Mouse (Mus musculus) neural tube, embryonic 12.5 days (tissue): ENCODE results near the gene Pbx1. TPM values are rescaled to one million over a fixed set of nuclear protein-coding genes. Genes with fewer than 3 reads are reported as not detected.

ENCODE experiments used
- ATAC-seq: fragments of 200-750 bp; cut with Nextera tagmentation; 2 replicates; pipeline ENCODE4 v1.8.0; 2017; ENCODE audit warnings: low read depth, mild to moderate bottlenecking, moderate TSS enrichment, moderate library complexity; ENCODE audit not compliant: low FRiP score
- H3K27ac ChIP-seq: fragments of 300-500 bp; sonication (generic); 2 replicates; pipeline ENCODE4 v1.5.1; 2016
- H3K27me3 ChIP-seq: fragments of 300-500 bp; sonication (generic); replicated peaks from 2 replicates; pipeline ENCODE4 v1.6.1; 2016; ENCODE audit warnings: mild to moderate bottlenecking
- H3K36me3 ChIP-seq: fragments of 300-500 bp; sonication (generic); 2 replicates; pipeline ENCODE4 v1.6.1; 2016; ENCODE audit warnings: mild to moderate bottlenecking
- H3K4me1 ChIP-seq: fragments of 300-500 bp; sonication (generic); 2 replicates; pipeline ENCODE4 v1.6.1; 2016
- H3K4me2 ChIP-seq: fragments of 300-500 bp; sonication (generic); replicated peaks from 2 replicates; pipeline ENCODE4 v1.6.1; 2016; ENCODE audit warnings: mild to moderate bottlenecking
- H3K4me3 ChIP-seq: fragments of 300-500 bp; sonication (generic); 2 replicates; pipeline ENCODE4 v1.5.1; 2016
- H3K9ac ChIP-seq: fragments of 300-500 bp; sonication (generic); 2 replicates; pipeline ENCODE4 v1.6.1; 2016; ENCODE audit warnings: mild to moderate bottlenecking
- H3K9me3 ChIP-seq: fragments of 300-500 bp; sonication (generic); 2 replicates; pipeline ENCODE4 v1.6.1; 2016; ENCODE audit warnings: mild to moderate bottlenecking
- WGBS: fragments of 180-500 bp; shearing (Covaris S2); methylation state at CpG from one replicate; pipeline ENCODE4 v1.1.7; 2016; 5-methylcytosine and 5-hydroxymethylcytosine counted together
- polyA plus RNA-seq: library from polyadenylated mRNA; unstranded; fragments of >200 nt; fragmentation: Nextera tagmentation; extraction: Ambion mirVana; gene quantifications from 2 replicates; pipeline ENCODE4 v1.2.1, GENCODE M21; 2016

The Pbx1 gene
- polyA plus RNA-seq, 1 experiment from 2014 or later, result 43.9 TPM

GRCm38 (mm10) chr1:168240846-168241245 lies 191.2 kb downstream of the Pbx1 start:
- Histone ChIP-seq H3K4me2 (0 out of 2 replicates have a peak overlapping the region, but pooled peaks have one; percentile 18), H3K4me3 (no peak overlapping the region), H3K36me3 (no peaks in the 10 kb centered on the region), H3K4me1 (peaks cover 57% of the 10 kb centered on the region), H3K9ac (no peak overlapping the region), H3K27me3 (no peaks in the 10 kb centered on the region), H3K27ac (no peak overlapping the region), H3K9me3 (no peaks in the 10 kb centered on the region)
- WGBS, result 48% methylated on average over 7 of the region's 7 CpGs
- no peak for ATAC-seq

GRCm38 (mm10) chr1:168240386-168240785 lies 191.7 kb downstream of the Pbx1 start:
- peaks cover 57% of the 10 kb centered on the region for H3K4me1 ChIP-seq
- WGBS, result 91% methylated on average over 5 of the region's 5 CpGs
- ATAC-seq, result no peak

GRCm38 (mm10) chr1:168236101-168236500 lies 196.0 kb downstream of the Pbx1 start:
- peaks cover 34% of the 10 kb centered on the region for H3K4me1 ChIP-seq
- ATAC-seq, result no peak
- WGBS, result 85% methylated on average over 5 of the region's 5 CpGs

More at GRCm38 (mm10) chr1:168240386-168240785, 191.7 kb downstream of the Pbx1 start:
- Histone ChIP-seq H3K4me2 (no peak overlapping the region), H3K9ac (no peak overlapping the region), H3K36me3 (no peaks in the 10 kb centered on the region), H3K9me3 (no peaks in the 10 kb centered on the region), H3K27me3 (no peaks in the 10 kb centered on the region), H3K27ac (no peak overlapping the region), H3K4me3 (no peak overlapping the region)

GRCm38 (mm10) chr1:168234355-168234754 lies 197.7 kb downstream of the Pbx1 start:
- ATAC-seq, result no peak
- WGBS, result 79% methylated on average over 11 of the region's 11 CpGs
- Histone ChIP-seq H3K27me3 (no peaks in the 10 kb centered on the region), H3K9me3 (no peaks in the 10 kb centered on the region), H3K4me2 (no peak overlapping the region), H3K9ac (no peak overlapping the region), H3K4me3 (no peak overlapping the region), H3K27ac (no peak overlapping the region), H3K36me3 (no peaks in the 10 kb centered on the region), H3K4me1 (peaks cover 43% of the 10 kb centered on the region)

More at GRCm38 (mm10) chr1:168236101-168236500, 196.0 kb downstream of the Pbx1 start:
- Histone ChIP-seq H3K27ac (no peak overlapping the region), H3K27me3 (no peaks in the 10 kb centered on the region), H3K36me3 (no peaks in the 10 kb centered on the region), H3K9me3 (no peaks in the 10 kb centered on the region), H3K9ac (no peak overlapping the region), H3K4me2 (no peak overlapping the region), H3K4me3 (no peak overlapping the region)

- H3K4me1 ChIP-seq, result peaks cover 43% of the 10 kb centered on the region
- no peak overlapping the region for H3K27ac ChIP-seq
- H3K36me3 ChIP-seq, result no peaks in the 10 kb centered on the region
- WGBS, result 94% methylated on average over 1 of the region's 1 CpGs
- no peaks in the 10 kb centered on the region for H3K27me3 ChIP-seq
- H3K4me3 ChIP-seq, result no peak overlapping the region
- no peak overlapping the region for H3K4me2 ChIP-seq
- no peak for ATAC-seq
- no peaks in the 10 kb centered on the region for H3K9me3 ChIP-seq
- H3K9ac ChIP-seq, result no peak overlapping the region
These were observed 198.9 kb downstream of the Pbx1 start for GRCm38 (mm10) chr1:168233182-168233581.

GRCm38 (mm10) chr1:168231548-168232429 lies 200.3 kb downstream of the Pbx1 start:
- Histone ChIP-seq H3K4me2 (no peak overlapping the region), H3K27ac (no peak overlapping the region), H3K4me1 (peaks cover 34% of the 10 kb centered on the region), H3K36me3 (no peaks in the 10 kb centered on the region), H3K27me3 (no peaks in the 10 kb centered on the region), H3K9ac (no peak overlapping the region), H3K4me3 (no peak overlapping the region), H3K9me3 (no peaks in the 10 kb centered on the region)
- 93% methylated on average over 11 of the region's 11 CpGs for WGBS
- ATAC-seq, result no peak

- no peaks in the 10 kb centered on the region for H3K9me3 ChIP-seq
- no peak for ATAC-seq
- no peak overlapping the region for H3K27ac ChIP-seq
- H3K27me3 ChIP-seq, result no peaks in the 10 kb centered on the region
- peaks cover 36% of the 10 kb centered on the region for H3K4me1 ChIP-seq
- no peak overlapping the region; the same call in 1 of the 2 replicates for H3K4me2 ChIP-seq
- no peak overlapping the region for H3K4me3 ChIP-seq
- H3K36me3 ChIP-seq, result no peaks in the 10 kb centered on the region
- 26% methylated on average over 1 of the region's 1 CpGs for WGBS
- no peak overlapping the region for H3K9ac ChIP-seq
These were observed 201.2 kb downstream of the Pbx1 start for GRCm38 (mm10) chr1:168230858-168231257.

- WGBS, result 27% methylated on average over 4 of the region's 4 CpGs
- Histone ChIP-seq H3K4me2 (0 out of 2 replicates have a peak overlapping the region, but pooled peaks have one; percentile 7), H3K4me3 (no peak overlapping the region), H3K27me3 (no peaks in the 10 kb centered on the region), H3K4me1 (peaks cover 34% of the 10 kb centered on the region), H3K36me3 (no peaks in the 10 kb centered on the region), H3K27ac (no peak overlapping the region), H3K9ac (no peak overlapping the region), H3K9me3 (no peaks in the 10 kb centered on the region)
- peak; percentile 56 for ATAC-seq
These were observed 201.9 kb downstream of the Pbx1 start for GRCm38 (mm10) chr1:168230134-168230533.

- Histone ChIP-seq H3K9ac (no peak overlapping the region), H3K27ac (no peak overlapping the region), H3K4me2 (no peak overlapping the region), H3K4me3 (no peak overlapping the region), H3K36me3 (no peaks in the 10 kb centered on the region), H3K4me1 (peaks cover 38% of the 10 kb centered on the region), H3K9me3 (no peaks in the 10 kb centered on the region), H3K27me3 (no peaks in the 10 kb centered on the region)
- no peak for ATAC-seq
- 83% methylated on average over 6 of the region's 6 CpGs for WGBS
These were observed 203.1 kb downstream of the Pbx1 start for GRCm38 (mm10) chr1:168228756-168229526.

- WGBS, result 75% methylated on average over 6 of the region's 6 CpGs
- no peak overlapping the region for H3K4me2 ChIP-seq
- H3K27ac ChIP-seq, result no peak overlapping the region
- H3K27me3 ChIP-seq, result no peaks in the 10 kb centered on the region
- no peak for ATAC-seq
- peaks cover 41% of the 10 kb centered on the region for H3K4me1 ChIP-seq
- H3K4me3 ChIP-seq, result no peak overlapping the region
- no peaks in the 10 kb centered on the region for H3K9me3 ChIP-seq
- H3K9ac ChIP-seq, result no peak overlapping the region
- no peaks in the 10 kb centered on the region for H3K36me3 ChIP-seq
These were observed 205.9 kb downstream of the Pbx1 start for GRCm38 (mm10) chr1:168226150-168226549.

- Histone ChIP-seq H3K4me2 (no peak overlapping the region), H3K4me1 (peaks cover 41% of the 10 kb centered on the region), H3K9me3 (no peaks in the 10 kb centered on the region), H3K27me3 (no peaks in the 10 kb centered on the region), H3K4me3 (no peak overlapping the region), H3K36me3 (no peaks in the 10 kb centered on the region), H3K27ac (no peak overlapping the region), H3K9ac (no peak overlapping the region)
- ATAC-seq, result no peak
- 89% methylated on average over 7 of the region's 7 CpGs for WGBS
These were observed 206.4 kb downstream of the Pbx1 start for GRCm38 (mm10) chr1:168225595-168226127.

GRCm38 (mm10) chr1:168224218-168224617 lies 207.9 kb downstream of the Pbx1 start:
- Histone ChIP-seq H3K9ac (no peak overlapping the region), H3K27me3 (no peaks in the 10 kb centered on the region), H3K9me3 (no peaks in the 10 kb centered on the region), H3K36me3 (no peaks in the 10 kb centered on the region), H3K4me2 (no peak overlapping the region), H3K4me3 (no peak overlapping the region), H3K27ac (no peak overlapping the region), H3K4me1 (peaks cover 33% of the 10 kb centered on the region)
- no peak for ATAC-seq
- 84% methylated on average over 5 of the region's 5 CpGs for WGBS
